27 mouse cellular contexts compared by ENCODE assay signal in the genomic region with DNA sequence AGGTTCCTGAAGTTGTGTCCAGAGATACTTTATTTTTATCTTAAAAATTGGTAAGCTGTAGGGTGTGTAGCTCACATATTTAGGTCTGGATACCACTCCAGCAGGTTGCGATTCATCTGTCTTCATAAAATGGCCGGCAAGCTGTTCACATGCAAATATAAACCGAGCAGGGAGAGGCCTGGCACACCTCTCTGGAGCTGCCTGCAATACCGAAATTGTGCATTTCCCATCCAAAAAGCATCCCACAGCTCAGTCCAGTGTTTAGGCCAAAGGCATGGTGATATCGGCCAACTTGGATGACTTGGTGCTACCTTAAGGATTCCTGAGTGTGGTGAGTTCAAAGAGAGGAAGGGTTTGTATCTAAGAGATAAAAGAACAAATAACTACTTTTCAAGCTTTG.
DNase-seq lines count a peak whose midpoint lies in the region; ATAC-seq lines count a peak whose summit lies in the region.
"Had no signal": no experiment of that assay in that cellular context is flagged by ENCODE, and none has a peak within 500 bp of the region (broad histone marks: within the 10 kb centered on the region; RNA-seq: fewer than 3 reads in every experiment).

No protein-coding gene starts in this region.

- H3K4me2 ChIP-seq in intestine, embryonic 14.5 days (ENCODE audit: low read length), result no peak overlapping the region
- H3K4me2 ChIP-seq in intestine, embryonic 16.5 days (ENCODE audit: low read depth, low read length), result no peak overlapping the region
- H3K4me2 ChIP-seq: heart, embryonic 11.5 days; kidney, embryonic 15.5 days; limb, embryonic 15.5 days; lung, embryonic 14.5 days; midbrain, embryonic 15.5 days; neural tube, embryonic 13.5 days had no signal

- no peaks in the 10 kb centered on the region for H3K36me3 ChIP-seq in intestine, embryonic 14.5 days (ENCODE audit: control insufficient read depth, insufficient read depth, low read length)
- no peaks in the 10 kb centered on the region for H3K36me3 ChIP-seq in intestine, embryonic 16.5 days (ENCODE audit: control insufficient read depth, insufficient read depth, low read length)
- H3K36me3 ChIP-seq: forebrain, embryonic 10.5 days; hindbrain, embryonic 10.5 days; kidney, embryonic 15.5 days; limb, embryonic 15.5 days; midbrain, embryonic 15.5 days had no signal

- DNase-seq in intestine, embryonic 14.5 days (ENCODE audit: low spot score), result peak; percentile 39
- peak; percentile 47 for DNase-seq in cerebellum, adult 11 months
- peak; percentile 45 for DNase-seq in cerebellum, adult 8-10 months
- DNase-seq in cerebellum, postnatal 36 days, result peak; percentile 56 to 62
- DNase-seq in layer of hippocampus, adult 9-10 months (ENCODE audit: low spot score), result no peak
- no peak for DNase-seq in urinary bladder, postnatal 36 days (ENCODE audit: low spot score in 2 of 2)
- DNase-seq in natural killer cell, adult 2 months (ENCODE audit: low spot score in 2 of 2), result no peak
- DNase-seq: adrenal gland, postnatal 25 days; gastrocnemius, postnatal 10 days; kidney, postnatal 4 days; layer of hippocampus, postnatal 36 days; lung, embryonic 14.5 days; retina, postnatal 1 day; right cerebral cortex, postnatal 25 days; spleen, adult 18-20 months had no signal

- H3K27me3 ChIP-seq in intestine, embryonic 14.5 days (replicated peaks; ENCODE audit: control insufficient read depth, insufficient read depth, low read length), result no peaks in the 10 kb centered on the region
- no peaks in the 10 kb centered on the region for H3K27me3 ChIP-seq in intestine, embryonic 16.5 days (replicated peaks; ENCODE audit: control insufficient read depth, insufficient read depth, low read length)
- H3K27me3 ChIP-seq: kidney, embryonic 15.5 days; limb, embryonic 15.5 days; midbrain, embryonic 15.5 days; neural tube, embryonic 13.5 days had no signal

- H3K9me3 ChIP-seq in intestine, embryonic 14.5 days (ENCODE audit: control insufficient read depth, low read length), result no peaks in the 10 kb centered on the region
- H3K9me3 ChIP-seq in intestine, embryonic 16.5 days (ENCODE audit: control insufficient read depth, low read length), result no peaks in the 10 kb centered on the region
- H3K9me3 ChIP-seq: forebrain, embryonic 10.5 days; hindbrain, embryonic 10.5 days; kidney, embryonic 15.5 days; limb, embryonic 15.5 days; megakaryocyte, embryonic 14.5 days; midbrain, embryonic 15.5 days; neural tube, embryonic 13.5 days had no signal

- no peak overlapping the region for H3K4me3 ChIP-seq in intestine, embryonic 14.5 days (ENCODE audit: low read depth, low read length)
- H3K4me3 ChIP-seq in intestine, embryonic 16.5 days (ENCODE audit: low read length), result no peak overlapping the region
- H3K4me3 ChIP-seq: forebrain, embryonic 10.5 days; hindbrain, embryonic 10.5 days; kidney, embryonic 15.5 days; limb, embryonic 15.5 days; megakaryocyte, embryonic 14.5 days; midbrain, embryonic 15.5 days; neural tube, embryonic 13.5 days had no signal

- no peak for ATAC-seq in intestine, embryonic 14.5 days (replicated peaks; ENCODE audit: low FRiP score, low TSS enrichment, low read depth)
- ATAC-seq in intestine, embryonic 16.5 days, result no peak
- ATAC-seq: hindbrain, embryonic 16.5 days; intestine, postnatal 0 days; midbrain, embryonic 15.5 days had no signal

- H3K4me1 ChIP-seq in intestine, embryonic 14.5 days (replicated peaks; ENCODE audit: control insufficient read depth, insufficient read depth, low read length), result no peaks in the 10 kb centered on the region
- no peaks in the 10 kb centered on the region for H3K4me1 ChIP-seq in intestine, embryonic 16.5 days (ENCODE audit: control insufficient read depth, insufficient read depth, low read length)
- H3K4me1 ChIP-seq: kidney, embryonic 15.5 days; megakaryocyte, embryonic 14.5 days had no signal

- WGBS in intestine, embryonic 14.5 days, result 78% methylated on average over 5 of the region's 5 CpGs
- 74% methylated on average over 5 of the region's 5 CpGs for WGBS in intestine, embryonic 16.5 days

- H3K27ac ChIP-seq in intestine, embryonic 14.5 days (ENCODE audit: low read depth), result no peak overlapping the region
- H3K27ac ChIP-seq in intestine, embryonic 16.5 days (ENCODE audit: low read length), result no peak overlapping the region
- H3K27ac ChIP-seq: forebrain, embryonic 10.5 days; hindbrain, embryonic 10.5 days; kidney, embryonic 15.5 days; limb, embryonic 15.5 days; liver, embryonic 14.5 days; midbrain, embryonic 15.5 days; neural tube, embryonic 13.5 days had no signal

- H3K9ac ChIP-seq in intestine, embryonic 14.5 days (ENCODE audit: low read length), result no peak overlapping the region
- H3K9ac ChIP-seq in intestine, embryonic 16.5 days (ENCODE audit: low read depth, low read length), result no peak overlapping the region
- H3K9ac ChIP-seq: kidney, embryonic 15.5 days; limb, embryonic 15.5 days; liver, embryonic 14.5 days; lung, embryonic 14.5 days; midbrain, embryonic 15.5 days; neural tube, embryonic 13.5 days had no signal

Comparison
In these comparisons a context has a peak if more than half of its experiments do, and no peak if none do; other contexts are left out.
1. DNase-seq: peak in intestine, embryonic 14.5 days (single experiment), cerebellum, adult 11 months (single experiment), cerebellum, adult 8-10 months (single experiment) and cerebellum, postnatal 36 days (2 of 2); none in layer of hippocampus, adult 9-10 months (single experiment), urinary bladder, postnatal 36 days (0 of 2) and natural killer cell, adult 2 months (0 of 2).